ENCODE assay signal across 8 mouse cellular contexts in genomic region chr11:69876867-69877266, GRCm38 (mm10). TPM values are rescaled to one million over a fixed set of nuclear protein-coding genes. Genes with fewer than 3 reads are reported as not detected.
DNase-seq lines count a peak whose midpoint lies in the region; ATAC-seq lines count a peak whose summit lies in the region.

No protein-coding gene starts in this region.

- no peaks in the 10 kb centered on the region for H3K9me3 ChIP-seq in hindbrain, embryonic 16.5 days (ENCODE audit: control insufficient read depth, low read length)

- H3K27me3 ChIP-seq in hindbrain, embryonic 16.5 days (replicated peaks; ENCODE audit: control insufficient read depth, insufficient read depth, low read length): 0 out of 2 replicates have a peak, but pooled peaks cover 5% of the 10 kb centered on the region

- H3K36me3 ChIP-seq in hindbrain, embryonic 16.5 days (ENCODE audit: control insufficient read depth, insufficient read depth, low read length): no peaks in the 10 kb centered on the region

- peaks cover 6% of the 10 kb centered on the region for H3K4me1 ChIP-seq in hindbrain, embryonic 16.5 days (ENCODE audit: control insufficient read depth, insufficient read depth, low read depth, low read length)

- intact Hi-C loops in left cerebral cortex, postnatal 10 days (cut with DNase I): loop anchor here (5.0 kb wide), 1 partner anchor 75 kb away; the partner anchor contains the start of gene Fgf11

- no peak overlapping the region for H3K27ac ChIP-seq in hindbrain, embryonic 16.5 days (ENCODE audit: low read depth, low read length)

- 2% methylated on average over 12 of the region's 12 CpGs for WGBS in hindbrain, embryonic 16.5 days

- peak; percentile 91 for DNase-seq in T-cell, adult 2 months (ENCODE audit: low spot score)
- DNase-seq in cerebellum, postnatal 36 days: peak; percentile 86 to 87
- peak; percentile 86 for DNase-seq in gastrocnemius, adult 18-20 months (ENCODE audit: low spot score)
- peak; percentile 77 to 91 for DNase-seq in left cerebral cortex, postnatal 10 days (ENCODE audit: extremely low spot score in 1 of 2, low spot score in 2 of 2)
- DNase-seq in right cerebral cortex, postnatal 14 days: peak; percentile 84
- DNase-seq in urinary bladder, postnatal 36 days (ENCODE audit: low spot score in 2 of 2): peak; percentile 77 to 84

- H3K9ac ChIP-seq in hindbrain, embryonic 16.5 days (ENCODE audit: low read depth, low read length): no peak overlapping the region

- H3K4me2 ChIP-seq in hindbrain, embryonic 16.5 days (ENCODE audit: low read length): peak overlapping the region; percentile 36; the same call in 1 of the 2 replicates

- 0 out of 2 replicates have a peak overlapping the region, but pooled peaks have one; percentile 7 for H3K4me3 ChIP-seq in hindbrain, embryonic 16.5 days (ENCODE audit: low read length)

- 0 out of 2 replicates have a peak, but pooled peaks have one; percentile 26 for ATAC-seq in hindbrain, embryonic 16.5 days
- ATAC-seq in megakaryocyte-erythroid progenitor cell, adult 5-6 weeks (replicated peaks; ENCODE audit: low FRiP score, low TSS enrichment, poor library complexity, severe bottlenecking): peak; percentile 60

RNA-seq across cellular contexts. Expression of gene Tmem95, which starts 1.0 kb away (rescaled TPM):
- total RNA-seq in gastrocnemius, adult 18-20 months (2021): not detected
- polyA plus RNA-seq in hindbrain, embryonic 16.5 days (2015; fragmentation: Nextera tagmentation; extraction: Ambion mirVana): not detected in 2 replicates
- total RNA-seq in left cerebral cortex, postnatal 10 days (2021): not detected
- not detected in 2 replicates for total RNA-seq in megakaryocyte-erythroid progenitor cell, adult 5-6 weeks (2014; fragmentation: Nextera tagmentation)
- not detected in 2 replicates for total RNA-seq in megakaryocyte-erythroid progenitor cell, adult 5-6 weeks (2017)

RNA-seq across cellular contexts. Expression of gene Kctd11, which starts 4.3 kb away (rescaled TPM):
- total RNA-seq in gastrocnemius, adult 18-20 months (2021): 1 to 10 TPM; 1.3 to 1.5 TPM
- 2.2 and 3.2 TPM in 2 replicates for polyA plus RNA-seq in hindbrain, embryonic 16.5 days (2015; fragmentation: Nextera tagmentation; extraction: Ambion mirVana)
- total RNA-seq in left cerebral cortex, postnatal 10 days (2021): under 1 TPM; 0.57 to 0.62 TPM
- 0.54 and 0.79 TPM in 2 replicates for total RNA-seq in megakaryocyte-erythroid progenitor cell, adult 5-6 weeks (2014; fragmentation: Nextera tagmentation)
- 1.3 TPM in 1 of 2 replicates, not detected in the other for total RNA-seq in megakaryocyte-erythroid progenitor cell, adult 5-6 weeks (2017)

RNA-seq across cellular contexts. Expression of gene Tnk1, which starts 18.3 kb away (rescaled TPM):
- total RNA-seq in gastrocnemius, adult 18-20 months (2021): under 1 TPM in 1 of 2 experiments, not detected in 1; 0.07 TPM
- 0.10 and 0.13 TPM in 2 replicates for polyA plus RNA-seq in hindbrain, embryonic 16.5 days (2015; fragmentation: Nextera tagmentation; extraction: Ambion mirVana)
- total RNA-seq in left cerebral cortex, postnatal 10 days (2021): under 1 TPM; 0.11 to 0.14 TPM
- total RNA-seq in megakaryocyte-erythroid progenitor cell, adult 5-6 weeks (2014; fragmentation: Nextera tagmentation): 0.48 TPM in 1 of 2 replicates, not detected in the other
- total RNA-seq in megakaryocyte-erythroid progenitor cell, adult 5-6 weeks (2017): 0.34 TPM in 1 of 2 replicates, not detected in the other

RNA-seq across cellular contexts. Expression of gene Acap1, which starts 18.5 kb away (rescaled TPM):
- under 1 TPM; 0.21 to 0.30 TPM for total RNA-seq in gastrocnemius, adult 18-20 months (2021)
- 0.13 and 0.25 TPM in 2 replicates for polyA plus RNA-seq in hindbrain, embryonic 16.5 days (2015; fragmentation: Nextera tagmentation; extraction: Ambion mirVana)
- under 1 TPM; 0.15 to 0.26 TPM for total RNA-seq in left cerebral cortex, postnatal 10 days (2021)
- 52.7 and 59.4 TPM in 2 replicates for total RNA-seq in megakaryocyte-erythroid progenitor cell, adult 5-6 weeks (2014; fragmentation: Nextera tagmentation)
- 40.3 and 55.2 TPM in 2 replicates for total RNA-seq in megakaryocyte-erythroid progenitor cell, adult 5-6 weeks (2017)

RNA-seq across cellular contexts. Expression of gene 2810408A11Rik, which starts 23.9 kb away (rescaled TPM):
- under 1 TPM; 0.24 to 0.25 TPM for total RNA-seq in gastrocnemius, adult 18-20 months (2021)
- polyA plus RNA-seq in hindbrain, embryonic 16.5 days (2015; fragmentation: Nextera tagmentation; extraction: Ambion mirVana): 5.5 and 6.3 TPM in 2 replicates
- total RNA-seq in left cerebral cortex, postnatal 10 days (2021): 1 to 10 TPM; 1.8 TPM
- total RNA-seq in megakaryocyte-erythroid progenitor cell, adult 5-6 weeks (2014; fragmentation: Nextera tagmentation): 2.4 and 4.0 TPM in 2 replicates
- total RNA-seq in megakaryocyte-erythroid progenitor cell, adult 5-6 weeks (2017): 3.4 and 4.1 TPM in 2 replicates
